Mouse (Mus musculus) cortical plate, adult 2 months (tissue): ENCODE data around the gene Kctd17.

ENCODE experiments used
- CTCF ChIP-seq: fragments of 200-500 bp; IDR thresholded peaks from 2 replicates; pipeline ENCODE4 v1.5.1; 2011; ENCODE audit warnings: mild to moderate bottlenecking, control low read depth, low read length; ENCODE audit not compliant: insufficient read depth; ENCODE audit errors: extremely low read depth
- POLR2A ChIP-seq: fragments of 200-500 bp; IDR thresholded peaks from 2 replicates; pipeline ENCODE4 v1.6.1; 2011; ENCODE audit warnings: mild to moderate bottlenecking, low read length, control low read depth; ENCODE audit not compliant: insufficient read depth; ENCODE audit errors: extremely low read depth

GRCm38 (mm10) chr15:78395478-78395962, 32.8 kb upstream of the Kctd17 start, which contains the start of gene Tex33:
- TF ChIP-seq POLR2A (no peak), CTCF (no peak)
